Mouse (Mus musculus) liver, adult 2 months (tissue): ENCODE measurements around the gene Prrx2. TPM values are rescaled to one million over a fixed set of nuclear protein-coding genes. Genes with fewer than 3 reads are reported as not detected.

Source experiments
- DNase-seq: peaks from one replicate; pipeline ENCODE4 v3.0.0-alpha.2; 2011; ENCODE audit warnings: low read depth, low spot score; ENCODE audit errors: extremely low read depth
- H3K27ac ChIP-seq: fragments of 200-500 bp; replicated peaks from 2 replicates; pipeline ENCODE4 v1.5.1; 2012; ENCODE audit warnings: low read depth, mild to moderate bottlenecking, control low read depth, inconsistent platforms, low read length; ENCODE audit not compliant: insufficient read depth
- H3K27me3 ChIP-seq: fragments of 200-500 bp; 2 replicates; pipeline ENCODE4 v1.6.1; 2012; ENCODE audit warnings: mild to moderate bottlenecking, moderate library complexity, low read length, inconsistent platforms; ENCODE audit not compliant: control insufficient read depth, insufficient read depth
- H3K36me3 ChIP-seq: fragments of 200-500 bp; 2 replicates; pipeline ENCODE4 v1.6.1; 2012; ENCODE audit warnings: low read length, inconsistent platforms; ENCODE audit not compliant: control insufficient read depth, insufficient read depth
- H3K4me1 ChIP-seq: fragments of 200-500 bp; 2 replicates; pipeline ENCODE4 v1.6.1; 2011; ENCODE audit warnings: low read length; ENCODE audit not compliant: control insufficient read depth, insufficient read depth
- H3K4me3 ChIP-seq: fragments of 200-500 bp; 2 replicates; pipeline ENCODE4 v1.5.1; 2011; ENCODE audit warnings: low read depth, mild to moderate bottlenecking, control low read depth, low read length, moderate library complexity; ENCODE audit not compliant: insufficient read depth
- H3K79me2 ChIP-seq: fragments of 200-500 bp; 2 replicates; pipeline ENCODE4 v1.6.1; 2012; ENCODE audit warnings: inconsistent platforms, mild to moderate bottlenecking, low read length, moderate library complexity; ENCODE audit not compliant: control insufficient read depth, insufficient read depth
- H3K9ac ChIP-seq: fragments of 200-500 bp; 2 replicates; pipeline ENCODE4 v1.6.1; 2012; ENCODE audit warnings: low read depth, mild to moderate bottlenecking, control low read depth, inconsistent platforms, low read length
- CTCF ChIP-seq: fragments of 200-500 bp; IDR thresholded peaks from 2 replicates; pipeline ENCODE4 v1.5.1; 2011; ENCODE audit warnings: low read depth, low read length, control low read depth
- POLR2A ChIP-seq: fragments of 200-500 bp; IDR thresholded peaks from 2 replicates; pipeline ENCODE4 v1.6.1; 2011; ENCODE audit warnings: low read length, control low read depth; ENCODE audit not compliant: insufficient read depth; ENCODE audit errors: extremely low read depth
- WGBS: fragments of 180-500 bp; shearing (Covaris S2); methylation state at CpG from one replicate; pipeline ENCODE4 v1.1.7; 2018; 5-methylcytosine and 5-hydroxymethylcytosine counted together
- polyA plus RNA-seq: library from polyadenylated mRNA; depleted of rRNA; stranded (reverse); fragments of >200 nt; gene quantifications from 2 replicates; pipeline ENCODE4 v1.2.3, GENCODE M21; 2012
- total RNA-seq: library from RNA; depleted of rRNA; stranded (reverse); fragments of >200 nt; gene quantifications from 2 replicates; pipeline ENCODE4 v1.2.3, GENCODE M21; 2014

The Prrx2 gene
- total and polyA plus RNA-seq, 2 experiments, result not detected

- Histone ChIP-seq H3K79me2 (no peaks in the 10 kb centered on the region), H3K4me3 (no peak overlapping the region), H3K27ac (no peak overlapping the region), H3K27me3 (0 out of 2 replicates have a peak, but pooled peaks cover 4% of the 10 kb centered on the region), H3K9ac (no peak overlapping the region), H3K4me1 (peaks cover 2% of the 10 kb centered on the region; the same call in 1 of the 2 replicates), H3K36me3 (no peaks in the 10 kb centered on the region)
- no peak for DNase-seq
- TF ChIP-seq POLR2A (no peak), CTCF (no peak)
- WGBS, result 86% methylated on average over 8 of the region's 8 CpGs
Observed at GRCm38 (mm10) chr2:30902256-30902655, 67.5 kb downstream of the Prrx2 start.

GRCm38 (mm10) chr2:30902726-30903722 lies 68.3 kb downstream of the Prrx2 start:
- Histone ChIP-seq H3K36me3 (no peaks in the 10 kb centered on the region), H3K27ac (no peak overlapping the region), H3K4me1 (no peaks in the 10 kb centered on the region), H3K9ac (no peak overlapping the region), H3K27me3 (0 out of 2 replicates have a peak, but pooled peaks cover 4% of the 10 kb centered on the region), H3K4me3 (no peak overlapping the region), H3K79me2 (no peaks in the 10 kb centered on the region)
- 35% methylated on average over 36 of the region's 37 CpGs for WGBS
- no peak for TF ChIP-seq POLR2A
- no peak for TF ChIP-seq CTCF
- no peak for DNase-seq

- Histone ChIP-seq H3K9ac (no peak overlapping the region), H3K4me3 (no peak overlapping the region), H3K4me1 (no peaks in the 10 kb centered on the region), H3K27me3 (0 out of 2 replicates have a peak, but pooled peaks cover 4% of the 10 kb centered on the region), H3K79me2 (no peaks in the 10 kb centered on the region), H3K27ac (no peak overlapping the region), H3K36me3 (no peaks in the 10 kb centered on the region)
- DNase-seq, result no peak
- WGBS, result 84% methylated on average over 6 of the region's 6 CpGs
- no peak for TF ChIP-seq CTCF
- no peak for TF ChIP-seq POLR2A
Observed at GRCm38 (mm10) chr2:30904231-30904630, 69.5 kb downstream of the Prrx2 start.

- Histone ChIP-seq H3K4me3 (no peak overlapping the region), H3K4me1 (no peaks in the 10 kb centered on the region), H3K27ac (no peak overlapping the region), H3K9ac (no peak overlapping the region), H3K79me2 (no peaks in the 10 kb centered on the region), H3K27me3 (0 out of 2 replicates have a peak, but pooled peaks cover 4% of the 10 kb centered on the region), H3K36me3 (no peaks in the 10 kb centered on the region)
- WGBS, result 58% methylated on average over 7 of the region's 7 CpGs
- DNase-seq, result no peak
- TF ChIP-seq POLR2A, result no peak
- TF ChIP-seq CTCF, result no peak
Observed at GRCm38 (mm10) chr2:30904991-30905390, 70.2 kb downstream of the Prrx2 start.

GRCm38 (mm10) chr2:30905906-30906305 lies 71.1 kb downstream of the Prrx2 start:
- TF ChIP-seq CTCF (no peak), POLR2A (no peak)
- H3K27ac ChIP-seq, result no peak overlapping the region
- WGBS, result 98% methylated on average over 8 of the region's 8 CpGs
- 0 out of 2 replicates have a peak, but pooled peaks cover 4% of the 10 kb centered on the region for H3K27me3 ChIP-seq
- no peaks in the 10 kb centered on the region for H3K4me1 ChIP-seq
- H3K36me3 ChIP-seq, result no peaks in the 10 kb centered on the region
- no peak overlapping the region for H3K4me3 ChIP-seq
- H3K79me2 ChIP-seq, result no peaks in the 10 kb centered on the region
- no peak overlapping the region for H3K9ac ChIP-seq
- DNase-seq, result no peak
